In genomic region chr10:116750062-116750461, GRCm38 (mm10) we compare ENCODE assay signal across 21 mouse cellular contexts.
DNase-seq lines count a peak whose midpoint lies in the region; ATAC-seq and TF ChIP-seq lines count a peak whose summit lies in the region.
"Had no signal": no experiment of that assay in that cellular context is flagged by ENCODE, and none has a peak within 500 bp of the region (broad histone marks: within the 10 kb centered on the region; RNA-seq: fewer than 3 reads in every experiment).

No protein-coding gene starts in this region.

- no peak for TF ChIP-seq CTCF in lung, postnatal 0 days (IDR thresholded peaks at IDR 0.05)
- no peak for TF ChIP-seq CTCF in heart, postnatal 0 days (IDR thresholded peaks at IDR 0.05; ENCODE audit: low read depth)

- WGBS in heart, embryonic 10.5 days = 44% methylated on average over 6 of the region's 6 CpGs
- 58% methylated on average over 6 of the region's 6 CpGs for WGBS in lung, postnatal 0 days
- 44% methylated on average over 6 of the region's 6 CpGs for WGBS in heart, postnatal 0 days

- no peak overlapping the region for H3K4me2 ChIP-seq in lung, postnatal 0 days (replicated peaks; ENCODE audit: low read depth, low read length)
- H3K4me2 ChIP-seq in heart, postnatal 0 days (ENCODE audit: low read depth, low read length) = 0 out of 2 replicates have a peak overlapping the region, but pooled peaks have one; percentile 9
- H3K4me2 ChIP-seq: forebrain, embryonic 12.5 days; liver, embryonic 15.5 days; midbrain, embryonic 12.5 days; neural tube, embryonic 12.5 days had no signal

- H3K27me3 ChIP-seq in heart, embryonic 10.5 days (ENCODE audit: insufficient read depth, poor library complexity, severe bottlenecking) = peaks cover 3% of the 10 kb centered on the region; the same call in 1 of the 2 replicates
- H3K27me3 ChIP-seq in lung, postnatal 0 days (replicated peaks; ENCODE audit: insufficient read depth, low read length) = no peaks in the 10 kb centered on the region
- no peaks in the 10 kb centered on the region for H3K27me3 ChIP-seq in heart, postnatal 0 days (ENCODE audit: control insufficient read depth, insufficient read depth, low read length)
- H3K27me3 ChIP-seq: CH12.LX; forebrain, embryonic 12.5 days; liver, embryonic 15.5 days; midbrain, embryonic 12.5 days; neural tube, embryonic 12.5 days had no signal

- no peak overlapping the region for H3K9ac ChIP-seq in lung, postnatal 0 days (replicated peaks; ENCODE audit: low read depth)
- no peak overlapping the region for H3K9ac ChIP-seq in heart, postnatal 0 days (replicated peaks; ENCODE audit: low read depth, low read length)
- H3K9ac ChIP-seq: forebrain, embryonic 12.5 days; liver, embryonic 15.5 days; midbrain, embryonic 12.5 days; neural tube, embryonic 12.5 days had no signal

- H3K4me3 ChIP-seq in heart, embryonic 10.5 days = no peak overlapping the region
- no peak overlapping the region for H3K4me3 ChIP-seq in lung, postnatal 0 days (ENCODE audit: low read depth, low read length)
- H3K4me3 ChIP-seq in heart, postnatal 0 days (ENCODE audit: low read depth, low read length) = no peak overlapping the region
- H3K4me3 ChIP-seq: forebrain, embryonic 12.5 days; liver, embryonic 15.5 days; midbrain, embryonic 12.5 days; neural tube, embryonic 12.5 days had no signal

- peak; percentile 97 for DNase-seq in heart, adult 11 months
- DNase-seq in heart, embryonic 10.5 days (ENCODE audit: low spot score) = no peak
- no peak for DNase-seq in lung, postnatal 0 days (ENCODE audit: low spot score)
- DNase-seq in lung, postnatal 14 days = no peak
- DNase-seq in heart, postnatal 0 days (ENCODE audit: low spot score) = no peak
- no peak for DNase-seq in adrenal gland, adult (ENCODE audit: inconsistent age in 2 of 2, low spot score in 1 of 2)
- no peak for DNase-seq in kidney, adult 9 months
- DNase-seq: adrenal gland, postnatal 36 days; cerebellum, adult 18-20 months; cerebellum, postnatal 25 days; embryo, embryonic 11 days; gastrocnemius, postnatal 10 days; kidney, adult 2 months; kidney, postnatal 36 days; right cerebral cortex, adult 18-20 months; thymus, postnatal 25 days had no signal

- no peak overlapping the region for H3K27ac ChIP-seq in heart, embryonic 10.5 days
- H3K27ac ChIP-seq in lung, postnatal 0 days (ENCODE audit: low read length) = 0 out of 2 replicates have a peak overlapping the region, but pooled peaks have one; percentile 1
- H3K27ac ChIP-seq in heart, postnatal 0 days (ENCODE audit: low read depth) = peak overlapping the region; percentile 46
- H3K27ac ChIP-seq: forebrain, embryonic 12.5 days; liver, embryonic 15.5 days; midbrain, embryonic 12.5 days; neural tube, embryonic 12.5 days had no signal

- H3K4me1 ChIP-seq in heart, embryonic 10.5 days = peaks cover 24% of the 10 kb centered on the region
- peaks cover 3% of the 10 kb centered on the region; the same call in 1 of the 2 replicates for H3K4me1 ChIP-seq in lung, postnatal 0 days (ENCODE audit: insufficient read depth, low read depth, low read length)
- peaks cover 12% of the 10 kb centered on the region; the same call in 1 of the 2 replicates for H3K4me1 ChIP-seq in heart, postnatal 0 days (ENCODE audit: control insufficient read depth, insufficient read depth)
- H3K4me1 ChIP-seq: forebrain, embryonic 12.5 days; liver, embryonic 15.5 days; midbrain, embryonic 12.5 days; neural tube, embryonic 12.5 days had no signal

- H3K36me3 ChIP-seq in heart, embryonic 10.5 days = no peaks in the 10 kb centered on the region
- H3K36me3 ChIP-seq in lung, postnatal 0 days (ENCODE audit: insufficient read depth, low read length) = no peaks in the 10 kb centered on the region
- H3K36me3 ChIP-seq in heart, postnatal 0 days (replicated peaks; ENCODE audit: control insufficient read depth, insufficient read depth, low read length) = no peaks in the 10 kb centered on the region
- H3K36me3 ChIP-seq: forebrain, embryonic 12.5 days; liver, embryonic 15.5 days; midbrain, embryonic 12.5 days; neural tube, embryonic 12.5 days had no signal

- H3K9me3 ChIP-seq in heart, embryonic 10.5 days = no peaks in the 10 kb centered on the region
- no peaks in the 10 kb centered on the region for H3K9me3 ChIP-seq in lung, postnatal 0 days (ENCODE audit: low read length)
- H3K9me3 ChIP-seq in heart, postnatal 0 days (replicated peaks; ENCODE audit: control insufficient read depth, low read length) = no peaks in the 10 kb centered on the region
- H3K9me3 ChIP-seq: liver, embryonic 15.5 days; midbrain, embryonic 12.5 days; neural tube, embryonic 12.5 days had no signal

- TF ChIP-seq EP300 in lung, postnatal 0 days (IDR thresholded peaks at IDR 0.05) = no peak
- peak; percentile 84 for TF ChIP-seq EP300 in heart, postnatal 0 days (IDR thresholded peaks at IDR 0.05; ENCODE audit: low read depth)

- no peak for ATAC-seq in lung, postnatal 0 days
- ATAC-seq in heart, postnatal 0 days (ENCODE audit: insufficient read depth, low read depth) = peak; percentile 39; the same call in 1 of the 2 replicates
